Mouse (Mus musculus) embryo, embryonic 11 days (tissue): Measurements from ENCODE around the gene Tmem132d.
"Not testable (repeated sequence)": the region's sequence is repeated elsewhere in the genome, so short reads cannot be mapped to it uniquely, and the experiment has no call there.

ENCODE experiments used
- DNase-seq: peaks from one replicate; pipeline ENCODE4 v3.0.0-alpha.2; 2015

The Tmem132d gene

GRCm38 (mm10) chr5:127755594-127755993 is 677.3 kb downstream of the Tmem132d start:
- DNase-seq: no peak

DNA sequence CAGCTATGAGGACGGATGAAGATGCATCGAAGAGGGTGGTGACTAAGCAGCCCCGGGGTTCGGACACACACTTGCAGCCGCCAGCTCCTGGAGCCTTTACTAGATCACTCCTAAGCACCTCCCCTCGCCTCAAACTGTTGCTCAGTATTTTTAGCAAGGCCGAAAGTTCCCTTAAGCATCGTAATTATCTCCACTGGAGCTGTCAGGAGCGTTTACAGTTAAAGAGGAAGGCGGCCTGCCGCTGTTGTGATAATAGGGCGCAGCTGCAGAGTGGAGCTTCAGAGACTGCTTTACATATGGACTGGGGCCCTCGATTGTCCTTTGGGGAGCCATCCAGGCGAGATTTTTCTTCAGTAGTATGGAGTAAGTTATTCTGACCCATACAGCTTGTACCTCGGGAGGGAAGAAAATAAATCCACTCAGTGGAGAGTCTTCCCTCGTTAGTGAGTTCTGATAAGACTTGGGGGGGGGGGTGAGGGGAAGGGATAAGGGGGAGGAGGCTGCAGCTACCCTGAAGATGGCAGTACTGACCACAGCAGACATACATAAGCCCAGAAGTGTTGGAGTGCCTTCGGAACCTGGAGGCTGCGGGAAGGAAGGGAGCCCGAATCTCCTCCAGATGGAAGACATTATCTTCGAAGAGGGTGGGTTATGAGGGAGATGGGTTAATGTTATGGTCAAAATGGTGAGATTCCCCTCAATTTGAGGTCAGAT is 681.5 kb downstream of the Tmem132d start:
- DNase-seq: peak; percentile 55

GRCm38 (mm10) chr5:127749540-127749939 is 683.3 kb downstream of the Tmem132d start:
- DNase-seq: not testable (repeated sequence)

GRCm38 (mm10) chr5:127741331-127741730 is 691.5 kb downstream of the Tmem132d start:
- no peak for DNase-seq
